Mouse (Mus musculus): ENCODE measurements at regions not wholly inside any gene's neighbourhood (a gene's known extent, or its start where the extent isn't known, plus 50 kb on each side); places are given as distances from the start of the nearest gene placed in this dataset.

- DNase-seq (ENCODE audit: low spot score in 2 of 2) = no peak
These were observed 67.3 kb upstream of the Dpyd start for GRCm38 (mm10) chr3:118494611-118495010.

- peak; percentile 75 to 83 for DNase-seq (ENCODE audit: low spot score in 2 of 2)
These were observed 61.7 kb upstream of the Dpyd start for GRCm38 (mm10) chr3:118500234-118500633.

DNA sequence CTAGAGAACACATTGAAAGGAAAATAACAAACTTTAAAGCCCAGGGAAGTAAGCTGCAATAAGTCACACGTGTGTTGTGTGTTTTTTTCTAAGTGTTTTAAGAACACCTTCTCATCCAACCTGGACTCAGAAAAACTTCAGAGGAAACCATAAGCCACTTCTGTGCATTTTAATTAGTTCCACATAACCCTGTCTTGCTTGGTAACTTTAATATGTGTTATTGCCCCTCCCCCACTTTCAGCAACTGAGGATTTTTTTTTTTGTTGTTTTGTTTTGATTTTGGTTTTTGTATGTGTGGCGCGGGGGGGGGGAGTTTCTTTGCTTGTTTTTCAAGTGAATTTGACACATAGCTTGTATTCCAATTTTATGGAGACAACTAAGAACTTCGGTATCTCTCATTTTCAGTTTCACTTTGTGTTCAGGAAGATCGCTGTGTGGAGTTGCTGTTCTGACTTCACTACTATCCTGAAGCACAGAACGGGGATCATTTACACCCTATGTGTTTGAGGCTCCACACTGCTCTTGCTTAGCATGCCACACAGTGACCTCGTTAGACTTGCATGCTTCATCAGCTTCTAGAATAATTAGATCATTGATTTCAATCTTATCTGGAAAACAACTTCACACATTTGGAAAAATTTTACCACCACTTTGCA lies 54.2 kb upstream of the Dpyd start:
- no peak for DNase-seq (ENCODE audit: low spot score in 2 of 2)

- no peak for DNase-seq (ENCODE audit: low spot score in 2 of 2)
These were observed 51.1 kb upstream of the Dpyd start for GRCm38 (mm10) chr3:118510837-118511236.

DNA sequence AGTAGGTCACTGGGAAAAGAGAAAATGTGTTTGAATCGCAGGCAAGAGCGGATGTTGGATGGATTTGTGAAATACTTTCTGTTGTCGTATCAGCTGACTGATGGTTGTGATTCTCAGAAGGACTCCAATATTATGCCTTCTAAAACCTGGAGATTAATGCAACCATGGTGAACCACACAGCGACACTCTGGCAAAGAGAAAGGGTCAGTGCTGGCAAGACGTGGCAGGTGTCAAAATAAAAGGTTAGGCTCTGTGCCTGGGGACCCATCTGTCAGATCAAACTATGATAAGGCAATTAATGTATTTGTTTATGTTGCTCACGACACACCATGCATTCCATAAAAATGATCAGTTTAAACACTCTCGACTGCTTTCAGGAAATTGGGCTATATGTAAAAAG lies 50.0 kb upstream of the Dpyd start:
- DNase-seq (ENCODE audit: low spot score in 2 of 2) = no peak
